Mouse (Mus musculus) brain, embryonic 18.5 days (tissue): Measurements from ENCODE around the gene Rasgrf1.
"Not testable (repeated sequence)": the region's sequence is repeated elsewhere in the genome, so short reads cannot be mapped to it uniquely, and the experiment has no call there.

ENCODE experiments used
- DNase-seq: peaks from one replicate; pipeline ENCODE4 v3.0.0-alpha.2; 2012; ENCODE audit warnings: low read depth, low spot score

Gene Rasgrf1

DNA sequence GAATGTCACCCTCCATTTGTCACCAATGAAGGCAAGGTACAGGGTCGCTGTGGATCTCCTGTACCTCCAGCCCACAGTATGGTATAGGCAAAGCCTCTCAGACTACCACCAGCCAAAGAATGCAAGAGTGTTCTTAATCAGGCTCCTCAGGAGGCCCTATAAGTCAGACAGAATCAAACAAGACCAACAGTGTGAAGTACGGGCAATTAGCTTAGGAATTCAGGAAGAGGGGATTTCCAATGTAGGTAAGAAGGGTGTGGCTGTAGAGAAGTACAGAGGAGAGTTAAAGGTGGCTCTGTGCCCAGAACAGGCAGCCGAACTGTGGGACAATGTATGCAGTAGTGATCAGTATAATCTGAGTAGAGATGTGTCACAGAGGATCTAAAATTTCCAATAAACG, 126.6 kb downstream of the Rasgrf1 start:
- no peak for DNase-seq

DNA sequence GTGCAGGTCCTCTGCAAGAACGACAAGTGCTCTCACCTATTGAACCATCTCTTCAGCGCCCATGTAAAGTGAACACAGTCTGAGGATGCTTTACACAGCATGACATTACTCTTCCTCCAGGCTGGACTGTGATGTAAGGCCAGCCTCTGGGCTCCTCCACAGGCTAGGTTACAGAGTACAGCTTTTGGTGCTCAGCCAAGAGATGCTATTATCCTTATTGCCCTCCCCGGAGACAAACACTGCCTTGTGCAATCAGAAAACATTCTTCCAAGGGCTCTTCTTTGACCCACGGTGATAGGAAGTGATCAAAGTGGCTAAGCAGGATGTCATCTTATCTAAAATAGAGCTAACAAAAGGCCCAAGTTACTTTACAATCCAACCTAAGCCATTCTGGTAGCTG, 128.8 kb downstream of the Rasgrf1 start:
- no peak for DNase-seq

DNA sequence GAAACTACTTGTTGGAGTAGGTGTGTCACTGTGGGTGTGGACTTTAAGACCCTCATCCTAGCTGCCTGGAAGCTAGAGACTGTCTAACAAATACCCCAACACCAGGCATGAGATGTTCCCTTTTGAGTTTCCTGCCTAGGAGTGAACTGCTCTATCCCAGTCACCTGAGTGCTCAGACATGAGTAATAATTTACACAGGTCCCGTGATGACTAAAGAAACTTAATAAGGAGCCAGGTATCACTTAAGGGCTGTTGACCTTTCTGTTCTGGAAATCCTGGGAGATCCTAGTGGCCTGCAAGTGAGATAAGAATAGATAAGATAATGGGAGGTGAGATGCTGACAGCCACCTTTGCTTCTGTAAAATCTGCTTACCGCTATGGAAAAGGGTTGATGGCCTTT, 131.2 kb downstream of the Rasgrf1 start:
- DNase-seq: no peak

DNA sequence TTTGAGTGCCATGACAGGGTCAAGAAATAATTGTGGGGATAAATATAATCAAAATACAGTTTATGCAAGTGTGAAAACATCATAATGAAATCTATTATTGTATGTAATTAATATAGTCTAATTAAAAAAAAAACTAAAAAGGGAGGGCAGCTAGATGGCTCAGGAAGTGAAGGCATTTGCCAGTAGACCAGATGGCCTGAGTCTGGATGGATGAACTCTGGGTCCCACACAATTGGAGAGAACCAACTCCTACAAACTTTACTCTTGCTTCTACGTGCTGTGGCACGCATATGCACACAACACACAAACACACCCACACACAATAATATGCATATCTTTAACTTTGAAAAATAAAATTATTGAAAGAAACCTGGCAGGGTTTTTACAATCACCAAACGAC, 131.8 kb downstream of the Rasgrf1 start:
- DNase-seq: no peak

DNA sequence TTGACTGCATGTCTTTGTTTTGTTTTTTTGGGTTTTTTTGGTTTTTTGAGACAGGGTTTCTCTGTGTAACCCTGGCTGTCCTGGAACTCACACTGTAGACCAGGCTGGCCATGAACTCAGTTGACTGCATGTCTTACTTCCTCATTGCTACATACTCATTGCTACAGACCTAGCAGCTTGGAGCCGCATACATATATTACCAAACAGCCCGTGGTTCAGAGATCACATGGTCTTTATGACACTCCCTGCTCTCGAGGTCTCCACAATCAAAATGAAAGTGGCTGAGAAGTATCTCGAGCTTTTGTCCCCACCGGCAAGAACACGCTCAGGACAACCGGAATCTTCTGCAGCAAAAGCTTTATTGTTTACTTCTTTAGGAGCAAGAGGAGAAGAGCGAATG, 133.2 kb downstream of the Rasgrf1 start:
- not testable (repeated sequence) for DNase-seq

- no peak for DNase-seq
These were observed 135.5 kb downstream of the Rasgrf1 start for GRCm38 (mm10) chr9:90045191-90045590.

GRCm38 (mm10) chr9:90047937-90048627, 138.4 kb downstream of the Rasgrf1 start:
- DNase-seq: no peak

DNA sequence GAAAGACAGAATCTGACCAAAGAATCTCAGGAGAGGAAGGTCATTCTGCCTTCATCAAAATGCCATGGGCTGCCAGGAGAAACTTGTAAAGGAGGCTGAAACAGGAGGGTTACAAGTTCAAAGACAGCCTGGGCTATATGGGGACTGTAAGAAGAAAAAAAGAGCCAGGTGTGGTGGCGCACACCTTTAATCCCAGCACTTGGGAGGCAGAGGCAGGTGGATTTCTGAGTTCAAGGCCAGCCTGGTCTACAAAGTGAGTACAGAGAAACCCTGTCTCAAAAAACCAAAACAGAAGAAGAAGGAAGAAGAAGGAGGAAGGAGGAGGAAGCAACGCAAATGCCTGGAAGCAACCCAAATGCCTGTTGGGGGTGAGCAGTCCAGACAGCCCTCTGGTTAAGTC, 144.1 kb downstream of the Rasgrf1 start, which contains the start of gene Ctsh:
Ctsh (plus strand) TSS at position 301 of the 400 bp plus-strand sequence.
- no peak for DNase-seq

- no peak for DNase-seq
These were observed 144.8 kb downstream of the Rasgrf1 start for GRCm38 (mm10) chr9:90054371-90055145.

DNA sequence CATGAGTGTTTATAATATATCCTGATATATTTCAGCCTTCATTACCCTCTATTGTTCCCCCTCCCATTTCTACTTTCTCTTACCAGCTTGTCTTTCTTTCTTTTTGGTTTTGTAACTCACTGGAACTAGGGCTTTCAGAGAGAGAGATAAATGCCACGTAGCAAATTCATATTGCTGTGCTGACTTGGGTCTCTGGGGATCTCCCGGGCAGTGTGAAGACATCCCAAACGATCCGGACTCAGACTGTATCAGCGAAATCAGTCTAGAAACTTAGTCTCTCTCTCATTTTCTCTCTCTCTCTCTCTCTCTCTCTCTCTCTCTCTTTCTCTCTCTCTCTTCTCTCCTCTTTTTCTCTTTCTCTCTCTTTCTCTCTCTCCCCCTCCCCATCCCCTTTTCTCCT, 145.7 kb downstream of the Rasgrf1 start:
- DNase-seq: no peak

DNA sequence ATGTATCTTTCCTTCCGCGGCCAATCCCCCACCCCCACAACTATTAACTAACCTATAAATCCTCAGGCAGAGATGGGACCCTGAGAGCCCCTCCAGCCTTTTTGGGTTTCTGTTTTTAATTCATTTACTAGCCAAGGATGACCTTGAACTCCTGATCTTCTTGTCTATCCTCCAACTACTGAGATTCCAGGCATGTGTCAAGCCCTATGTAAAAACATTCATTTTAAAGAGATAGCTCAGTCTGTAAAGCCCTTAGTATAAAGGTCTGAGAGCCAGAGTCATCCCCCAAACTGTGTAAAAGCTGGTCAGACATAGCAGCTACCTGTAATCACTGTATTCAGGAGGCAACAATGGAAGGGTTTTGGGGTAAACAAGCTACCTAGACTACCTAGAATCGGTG, 146.2 kb downstream of the Rasgrf1 start:
- DNase-seq: no peak

- DNase-seq: no peak
These were observed 147.0 kb downstream of the Rasgrf1 start for GRCm38 (mm10) chr9:90056716-90057115.

DNA sequence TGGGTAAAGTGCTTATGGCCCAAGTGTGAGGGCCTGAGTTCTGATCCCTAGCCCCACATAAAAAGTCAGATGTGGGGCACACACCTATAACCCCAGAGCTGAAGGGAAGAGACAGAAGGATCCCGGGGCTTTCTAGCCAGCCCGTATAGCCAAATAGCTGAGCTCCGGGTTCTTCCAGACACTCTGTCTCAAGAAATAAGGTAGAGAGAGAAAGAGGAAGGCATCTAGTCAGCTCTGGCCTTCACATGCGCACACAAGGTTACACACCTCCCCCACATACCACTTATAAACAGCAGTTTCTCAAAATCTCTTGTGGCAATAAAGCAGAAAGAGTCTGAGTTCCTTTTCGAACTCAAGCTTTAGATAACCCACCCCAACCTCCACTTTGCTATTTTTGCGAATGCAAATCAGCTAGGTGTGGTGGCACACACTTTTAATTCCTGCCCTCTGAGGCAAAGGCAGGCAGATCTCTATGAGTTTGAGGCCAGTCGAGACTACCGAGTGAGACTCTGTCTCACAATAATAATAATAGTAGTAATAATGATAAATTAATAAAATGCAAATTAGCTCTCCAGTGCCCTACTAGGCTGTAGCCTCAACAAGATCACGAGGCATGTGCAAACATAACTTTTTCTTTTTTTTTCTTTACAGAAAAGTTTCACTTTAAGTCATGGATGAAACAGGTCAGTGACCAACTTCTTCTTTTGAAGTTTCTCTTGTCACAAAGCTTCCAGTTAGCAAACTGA, 150.3 kb downstream of the Rasgrf1 start:
- DNase-seq: no peak

DNA sequence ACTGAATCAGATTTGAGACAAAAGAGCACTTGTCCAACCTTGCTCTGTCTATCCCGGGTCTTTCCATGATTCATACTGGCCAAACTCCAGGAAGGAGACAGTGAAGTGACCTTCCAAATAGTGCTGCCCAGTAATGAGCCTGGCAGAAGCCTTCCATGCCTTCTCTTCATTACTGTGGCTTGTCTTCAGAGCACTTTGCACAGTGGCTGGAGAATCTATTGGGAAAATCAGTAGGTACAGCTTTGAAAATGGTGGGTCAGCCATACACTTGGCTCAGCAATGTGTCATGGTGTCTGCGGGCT, 150.8 kb downstream of the Rasgrf1 start:
- no peak for DNase-seq

GRCm38 (mm10) chr9:90060932-90061331, 151.2 kb downstream of the Rasgrf1 start:
- DNase-seq: not testable (repeated sequence)

DNA sequence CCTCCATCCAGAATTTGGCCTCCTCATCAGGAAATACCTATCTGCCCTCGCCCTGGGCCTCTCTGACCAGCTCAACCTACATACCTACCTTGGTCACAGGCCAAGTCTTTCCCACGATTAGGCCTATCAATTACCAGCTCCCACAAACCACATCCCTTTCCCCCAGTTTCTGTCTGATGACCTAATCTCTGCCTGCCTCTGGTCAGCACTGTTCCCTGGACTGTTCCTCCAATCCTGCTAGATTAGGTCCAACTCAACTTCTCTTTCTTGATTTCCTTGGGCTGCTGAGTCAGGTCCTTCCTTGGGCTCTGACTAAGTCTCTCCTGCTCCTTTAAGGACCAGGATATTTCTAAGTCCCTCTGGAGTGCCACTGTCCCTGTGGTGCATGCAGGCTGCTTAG, 157.6 kb downstream of the Rasgrf1 start:
- DNase-seq: no peak

DNA sequence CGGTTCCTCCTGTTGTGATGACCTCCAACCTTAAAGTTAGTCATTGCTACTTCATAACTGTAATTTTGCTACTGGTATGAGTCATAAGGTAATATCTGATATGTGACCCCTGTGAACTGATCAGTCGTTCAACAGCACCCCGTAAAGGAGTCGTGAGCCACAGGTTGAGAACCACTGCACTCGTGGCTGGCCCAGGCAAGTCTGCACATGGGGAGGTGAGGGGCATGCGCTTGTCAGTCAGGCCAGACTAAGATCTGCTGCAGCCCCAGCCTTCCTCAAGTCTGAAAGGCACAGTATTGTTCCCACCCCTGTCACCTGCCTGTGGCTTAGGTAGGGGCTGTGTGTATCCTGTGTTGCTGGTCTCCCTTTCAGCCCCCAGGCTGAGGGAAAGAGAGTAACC, 159.1 kb downstream of the Rasgrf1 start:
- no peak for DNase-seq

- no peak for DNase-seq
These were observed 159.8 kb downstream of the Rasgrf1 start for GRCm38 (mm10) chr9:90069485-90069884.

DNA sequence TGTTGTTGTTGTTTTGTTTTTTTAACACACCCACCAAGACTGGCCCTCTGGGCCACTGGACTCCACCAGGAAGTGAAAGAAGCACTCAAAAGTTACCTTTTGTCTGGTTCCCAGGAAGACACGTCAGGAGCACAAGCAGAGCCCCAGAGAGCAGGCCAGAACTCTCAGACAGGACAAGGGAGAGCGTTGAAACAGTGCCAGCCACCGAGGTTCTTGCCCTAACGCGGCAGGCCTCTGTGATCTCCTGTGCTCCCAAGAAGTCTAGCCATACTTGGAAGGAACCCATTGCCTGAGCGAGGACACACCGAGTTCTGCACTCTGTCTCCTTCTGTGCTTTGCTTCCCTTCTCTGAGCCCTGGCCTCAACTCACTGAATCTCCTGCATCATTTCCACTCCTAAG, 160.5 kb downstream of the Rasgrf1 start:
- no peak for DNase-seq

DNA sequence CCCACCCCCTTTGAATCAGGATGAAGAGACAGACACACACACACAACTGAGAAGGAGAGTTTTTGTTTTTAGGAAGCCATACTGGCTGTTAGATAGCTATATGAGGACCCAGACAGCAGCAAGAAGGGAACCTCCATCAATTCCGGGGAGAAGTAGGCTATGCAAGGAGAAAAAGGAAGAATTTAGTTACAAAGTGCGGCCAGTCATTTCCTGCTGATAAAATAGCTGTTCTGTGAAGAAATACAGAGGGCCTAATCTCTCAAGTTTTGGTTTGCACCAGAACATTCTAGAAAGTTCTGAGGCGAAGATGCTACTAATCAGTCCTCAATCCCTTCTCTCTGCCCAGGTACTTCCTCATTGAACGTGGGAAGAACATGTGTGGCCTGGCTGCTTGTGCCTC, 165.6 kb downstream of the Rasgrf1 start:
- DNase-seq: no peak

DNA sequence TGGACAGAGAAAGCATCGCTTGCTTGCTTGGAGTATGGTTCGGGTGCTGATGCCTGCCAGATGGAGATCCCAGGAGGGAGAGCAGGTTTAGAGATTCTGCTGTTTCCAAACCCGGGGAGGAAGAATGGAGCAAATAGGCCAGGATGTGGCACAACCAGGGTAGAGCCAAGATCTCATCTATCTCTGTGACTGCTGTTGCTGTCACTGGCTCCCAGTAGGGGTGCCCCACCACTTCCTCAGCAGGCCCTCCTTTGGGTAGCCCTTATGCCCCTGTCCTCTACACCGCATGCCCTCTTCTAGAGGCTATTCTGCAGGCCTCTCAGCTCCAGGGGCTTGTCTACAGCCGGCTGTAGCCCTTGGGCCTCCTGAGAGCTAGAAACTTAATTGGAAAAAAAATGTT, 166.4 kb downstream of the Rasgrf1 start:
- no peak for DNase-seq
